Mouse (Mus musculus) gastrocnemius, adult 2 months (tissue): ENCODE measurements around the gene Arid1a. TPM values are rescaled to one million over a fixed set of nuclear protein-coding genes. Genes with fewer than 3 reads are reported as not detected.

Source experiments
- DNase-seq: peaks from one replicate; pipeline ENCODE4 v3.0.0; 2022
- H3K27ac ChIP-seq: fragments of 200-600 bp; 2 replicates; pipeline ENCODE4 v1.8.1; 2022; ENCODE audit warnings: mild to moderate bottlenecking
- H3K4me3 ChIP-seq: fragments of 200-600 bp; 2 replicates; pipeline ENCODE4 v1.8.1; 2022; ENCODE audit warnings: mild to moderate bottlenecking, moderate library complexity
- CTCF ChIP-seq: fragments of 200-600 bp; IDR thresholded peaks from 2 replicates; pipeline ENCODE4 v1.8.1; 2022; ENCODE audit warnings: antibody characterized with exemption, mild to moderate bottlenecking, moderate library complexity
- intact Hi-C: fragments of 180-260 bp; cut with DNase I; formaldehyde crosslinking; loops from one replicate; pipeline ENCODE4 v1.15.1; 2025
- total RNA-seq, 2 experiments: library from RNA; stranded (reverse); gene quantifications; 2 replicates each; pipeline ENCODE4 v1.2.3; 2021

The Arid1a gene
- total RNA-seq, 2 experiments from 2014 or later: 24.1 to 26.2 TPM

DNA sequence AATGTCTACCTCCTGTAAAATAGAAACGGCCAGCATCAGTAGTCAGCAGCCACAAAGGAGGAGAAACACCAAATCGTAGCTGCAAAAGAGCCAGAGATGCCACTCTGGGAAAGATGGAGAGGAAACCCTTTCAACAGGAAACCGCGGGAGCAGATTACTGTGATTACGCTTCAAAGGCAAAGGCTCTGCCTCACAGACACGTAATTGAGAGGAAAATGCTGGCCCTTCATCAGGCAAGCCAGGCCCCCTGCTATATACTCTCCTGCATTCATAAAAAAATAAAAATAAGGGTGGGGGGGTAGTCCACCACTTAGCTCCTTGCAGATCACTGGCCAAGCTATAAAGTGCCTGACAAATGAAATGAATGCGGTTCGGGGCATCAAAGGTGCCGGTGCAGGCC, 28.3 kb downstream of the Arid1a start:
- TF ChIP-seq CTCF: no peak
- intact Hi-C loops: loop anchor here (2.0 kb wide), 1 partner anchor 17 kb away; no protein-coding TSS in a partner anchor
- Histone ChIP-seq H3K4me3 (no peak overlapping the region), H3K27ac (peak overlapping the region; percentile 29; the same call in 1 of the 2 replicates)
- no peak for DNase-seq

DNA sequence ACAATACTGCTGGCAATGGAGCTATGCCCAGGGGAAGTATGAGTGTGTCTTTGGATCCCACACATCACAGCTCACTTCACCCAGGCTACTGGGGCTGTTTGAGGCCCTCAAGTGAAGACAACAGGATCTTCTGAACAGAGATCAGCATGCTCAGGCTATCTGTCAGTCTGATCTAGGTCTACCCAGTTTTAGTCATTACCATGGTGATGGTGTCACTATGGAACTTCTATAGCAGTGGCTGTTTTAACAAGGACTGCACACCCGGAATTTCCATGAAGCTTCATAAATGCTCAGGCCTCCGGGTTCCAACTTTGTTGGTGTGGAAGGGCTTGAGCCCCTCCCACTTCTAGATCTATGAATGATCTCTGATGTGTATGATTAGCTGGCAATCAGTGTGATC, 30.9 kb downstream of the Arid1a start:
- no peak for TF ChIP-seq CTCF
- DNase-seq: no peak
- intact Hi-C loops: no loop called here
- H3K4me3 ChIP-seq: no peak overlapping the region
- no peak overlapping the region for H3K27ac ChIP-seq

DNA sequence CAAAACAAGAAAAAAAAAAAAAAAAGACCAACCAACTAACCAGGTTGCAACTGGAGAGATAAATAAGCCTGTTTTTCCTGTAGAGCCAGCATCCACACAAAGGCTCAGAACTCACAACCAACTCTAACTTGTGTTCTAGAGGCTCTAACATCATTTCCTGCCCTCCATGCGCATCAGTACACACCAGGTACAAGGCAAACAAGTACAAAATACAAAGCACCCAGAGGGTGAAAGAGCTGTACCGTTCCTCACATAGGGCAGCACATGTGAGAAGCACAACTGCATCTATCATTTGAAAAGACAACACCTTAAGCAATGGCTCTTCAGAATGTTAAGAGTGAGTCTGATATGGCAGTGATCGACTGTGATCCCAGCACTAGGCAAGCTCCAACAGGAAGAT, 36.8 kb downstream of the Arid1a start:
- intact Hi-C loops: no loop called here
- DNase-seq: no peak
- H3K4me3 ChIP-seq: no peak overlapping the region

DNA sequence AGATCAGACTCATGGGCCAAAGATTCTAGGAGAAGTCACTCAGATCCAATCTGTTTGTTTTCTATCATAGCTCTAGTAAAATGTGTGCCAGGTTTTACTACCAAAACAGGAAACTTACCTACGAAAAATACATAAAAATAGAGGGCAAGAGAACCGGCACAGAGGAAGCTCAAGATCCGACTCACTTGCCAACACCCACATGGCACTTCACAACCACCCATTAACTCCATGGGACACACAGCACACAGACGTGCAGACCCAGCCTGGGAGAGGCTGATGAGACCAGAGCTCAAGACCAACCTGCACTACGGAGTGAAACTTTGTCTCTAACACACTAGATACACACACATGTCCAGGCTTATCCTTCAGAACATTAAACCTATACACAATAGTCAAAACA, 43.8 kb downstream of the Arid1a start:
- no peak overlapping the region for H3K27ac ChIP-seq
- no peak overlapping the region for H3K4me3 ChIP-seq
- DNase-seq: no peak
- intact Hi-C loops: no loop called here
- TF ChIP-seq CTCF: no peak

More for the DNA sequence above, 36.8 kb downstream of the Arid1a start:
- TF ChIP-seq CTCF: no peak
- H3K27ac ChIP-seq: no peak overlapping the region

DNA sequence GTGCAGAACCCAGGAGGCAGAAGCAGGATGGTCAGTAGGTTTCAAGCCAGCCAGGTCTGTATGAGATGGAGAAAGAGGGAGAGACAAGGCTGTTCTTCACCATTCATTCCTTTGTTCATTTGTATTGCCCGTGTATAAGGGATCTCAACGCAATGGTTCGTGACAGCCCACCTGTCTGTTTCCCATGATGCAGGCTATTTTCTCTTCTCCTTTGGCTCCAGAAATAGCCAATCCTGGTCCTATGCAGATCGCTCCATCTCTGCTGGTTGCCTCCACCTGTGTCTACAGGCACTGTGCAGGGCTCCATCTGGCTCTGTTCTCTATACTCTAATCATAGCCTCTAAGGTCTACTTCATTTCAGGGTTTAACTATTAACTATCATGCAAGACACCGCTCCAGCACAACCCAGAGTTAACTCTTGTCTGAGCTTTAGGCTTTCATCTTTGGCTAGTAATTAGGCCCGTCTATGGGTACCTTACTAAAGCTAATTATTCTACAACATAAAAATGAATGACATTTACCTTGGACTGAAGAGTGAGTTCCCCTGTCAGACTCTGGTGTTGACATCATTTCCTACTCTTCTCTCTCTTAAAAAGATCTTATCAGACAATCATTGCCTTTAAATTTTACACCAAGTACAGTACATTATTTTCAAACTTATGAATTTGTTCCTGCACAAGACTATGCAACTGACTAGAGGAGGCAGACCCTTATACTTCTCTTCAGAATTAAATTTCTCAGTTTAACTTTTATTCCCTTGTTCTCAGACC, 45.1 kb downstream of the Arid1a start:
- no peak for TF ChIP-seq CTCF
- Histone ChIP-seq H3K4me3 (no peak overlapping the region), H3K27ac (no peak overlapping the region)
- no peak for DNase-seq
- intact Hi-C loops: loop anchor here (2.0 kb wide), 1 partner anchor 17 kb away; no protein-coding TSS in a partner anchor

DNA sequence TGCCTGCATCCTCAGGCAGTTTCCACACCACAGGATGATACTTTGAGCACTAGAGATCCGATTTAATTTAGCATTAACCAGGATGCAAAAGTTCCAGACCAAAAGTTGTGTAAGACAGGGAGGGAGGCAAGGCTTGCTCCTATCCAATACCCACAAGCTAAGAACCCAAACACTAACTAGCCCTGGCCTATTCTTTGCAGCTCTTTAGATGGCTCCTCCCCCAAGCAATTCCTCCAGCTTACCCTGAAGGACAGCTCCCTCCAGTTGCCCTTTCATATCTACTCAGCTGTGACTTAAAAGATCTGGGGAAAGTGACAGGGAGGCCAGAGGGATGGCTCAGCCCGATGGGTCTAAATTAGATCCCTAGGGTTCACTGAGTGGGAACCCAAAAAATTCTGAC, 47.2 kb downstream of the Arid1a start:
- no peak for DNase-seq
- no peak overlapping the region for H3K27ac ChIP-seq
- intact Hi-C loops: loop anchor here (5.0 kb wide), 1 partner anchor 43 kb away; no protein-coding TSS in a partner anchor
- no peak overlapping the region for H3K4me3 ChIP-seq
- no peak for TF ChIP-seq CTCF

DNA sequence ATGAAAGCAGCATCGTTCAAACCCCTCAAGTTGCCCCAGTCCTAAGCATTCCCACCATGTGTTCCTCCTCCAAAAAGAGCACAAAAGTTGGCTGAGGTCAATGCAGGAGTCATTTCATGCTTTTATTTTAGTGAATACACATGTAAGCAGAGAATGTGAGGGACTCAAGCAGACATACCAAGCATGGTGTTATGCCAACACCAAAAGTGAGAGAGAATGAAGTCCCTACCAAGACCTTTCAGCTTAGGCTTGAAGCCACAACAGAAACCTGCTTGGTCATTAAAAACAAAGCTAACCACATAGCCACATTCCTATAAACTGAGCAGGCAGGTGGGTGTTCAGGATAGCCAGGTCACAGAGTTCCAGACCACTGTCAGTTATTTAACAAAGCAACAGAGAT, 49.1 kb downstream of the Arid1a start:
- Histone ChIP-seq H3K27ac (peak overlapping the region; percentile 83), H3K4me3 (peak overlapping the region; percentile 44)
- no peak for TF ChIP-seq CTCF
- no peak for DNase-seq
- intact Hi-C loops: loop anchor here (2.0 to 5.0 kb wide), 2 partner anchors 35 to 45 kb away; partner anchors contain the start of gene Pigv

DNA sequence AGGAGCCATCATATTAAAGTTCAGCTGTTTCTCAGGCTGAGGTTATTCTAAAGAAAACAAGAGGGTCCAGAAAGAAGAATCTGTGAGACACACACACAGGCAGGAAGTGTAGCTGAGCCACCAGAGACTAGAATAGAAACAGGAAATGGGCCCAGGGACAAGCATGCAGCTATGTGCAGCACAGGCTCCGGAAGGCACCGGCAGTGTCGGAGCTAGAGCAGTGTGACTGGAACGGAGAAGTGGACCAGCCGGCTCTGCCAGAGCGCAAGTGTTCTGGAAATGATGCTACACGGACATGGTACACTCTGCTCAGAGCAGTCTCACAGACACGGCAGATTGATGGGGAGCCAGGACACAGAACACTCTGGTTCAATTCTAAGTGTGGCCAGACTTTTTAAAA, 49.6 kb downstream of the Arid1a start:
- intact Hi-C loops: loop anchor here (2.0 to 5.0 kb wide), 2 partner anchors 34 to 45 kb away; partner anchors contain the start of gene Pigv
- Histone ChIP-seq H3K27ac (peak overlapping the region; percentile 83), H3K4me3 (peak overlapping the region; percentile 47)
- TF ChIP-seq CTCF: no peak
- DNase-seq: peak; percentile 83

DNA sequence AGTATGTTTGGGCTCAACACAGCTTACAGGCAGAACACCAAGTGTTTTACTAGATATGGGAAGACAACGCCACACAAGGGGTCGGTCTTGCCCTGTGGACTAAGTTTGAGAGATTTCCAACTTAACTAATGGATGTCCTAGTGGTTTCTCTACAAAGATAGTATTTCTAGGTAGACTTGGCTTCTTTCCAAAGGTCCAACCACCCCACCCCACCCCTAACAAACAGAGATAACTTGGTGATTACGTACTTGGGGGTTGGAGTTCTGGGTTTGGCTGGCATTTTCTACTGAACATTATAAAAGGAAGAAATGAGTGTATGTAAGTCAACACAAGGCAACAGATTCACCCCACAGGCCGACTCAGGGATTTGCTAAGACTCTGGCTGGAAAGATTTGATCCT, 51.5 kb downstream of the Arid1a start:
- Histone ChIP-seq H3K4me3 (no peak overlapping the region), H3K27ac (peak overlapping the region; percentile 83)
- TF ChIP-seq CTCF: no peak
- intact Hi-C loops: loop anchor here (5.0 kb wide), 1 partner anchor 47 kb away; no protein-coding TSS in a partner anchor
- DNase-seq: no peak

DNA sequence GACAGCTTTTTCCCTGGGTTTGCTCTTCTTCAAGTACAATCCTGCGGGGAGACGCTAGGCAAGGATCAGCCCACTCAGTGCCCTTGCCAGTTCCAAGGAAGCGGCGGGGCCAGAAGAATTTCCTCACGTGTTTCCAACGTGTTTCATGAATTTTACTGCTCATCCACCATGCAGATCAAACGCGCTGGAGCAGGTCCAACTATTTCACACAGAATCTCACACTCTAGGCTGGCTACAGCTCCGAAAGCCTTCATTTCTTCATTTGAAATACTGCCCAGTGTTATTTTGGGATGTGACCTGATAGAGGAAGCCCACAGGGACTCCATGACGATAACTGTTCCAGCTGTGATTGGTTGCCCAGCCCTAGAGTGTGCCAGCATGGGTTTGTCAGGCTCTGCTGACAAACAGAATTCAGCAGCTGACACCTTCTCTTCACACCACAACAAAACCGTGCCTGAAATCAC, 55.6 kb downstream of the Arid1a start:
- intact Hi-C loops: no loop called here
- H3K27ac ChIP-seq: peak overlapping the region; percentile 86
- H3K4me3 ChIP-seq: peak overlapping the region; percentile 28
- DNase-seq: peak; percentile 87
- TF ChIP-seq CTCF: no peak

DNA sequence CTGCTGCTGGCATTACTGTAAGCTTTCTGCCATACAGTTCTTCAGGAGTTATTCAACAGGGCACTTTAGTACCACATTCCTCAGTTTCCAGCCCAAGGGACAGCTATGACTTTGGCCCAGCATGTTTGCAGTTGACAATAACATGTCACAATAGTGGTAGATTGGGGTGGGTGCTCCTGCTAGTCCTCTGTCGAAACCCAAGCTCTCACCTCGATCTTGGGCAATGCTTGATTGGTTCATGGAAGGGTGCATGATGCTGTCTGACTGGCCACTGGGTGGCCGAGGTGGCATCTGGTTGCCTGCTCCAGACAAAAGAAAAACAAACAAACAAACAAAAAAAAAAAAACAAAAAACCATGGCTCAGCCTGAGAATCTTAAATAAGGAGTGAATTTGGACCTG, 61.2 kb downstream of the Arid1a start:
- Histone ChIP-seq H3K4me3 (no peak overlapping the region), H3K27ac (no peak overlapping the region)
- TF ChIP-seq CTCF: no peak
- DNase-seq: no peak
- intact Hi-C loops: no loop called here

DNA sequence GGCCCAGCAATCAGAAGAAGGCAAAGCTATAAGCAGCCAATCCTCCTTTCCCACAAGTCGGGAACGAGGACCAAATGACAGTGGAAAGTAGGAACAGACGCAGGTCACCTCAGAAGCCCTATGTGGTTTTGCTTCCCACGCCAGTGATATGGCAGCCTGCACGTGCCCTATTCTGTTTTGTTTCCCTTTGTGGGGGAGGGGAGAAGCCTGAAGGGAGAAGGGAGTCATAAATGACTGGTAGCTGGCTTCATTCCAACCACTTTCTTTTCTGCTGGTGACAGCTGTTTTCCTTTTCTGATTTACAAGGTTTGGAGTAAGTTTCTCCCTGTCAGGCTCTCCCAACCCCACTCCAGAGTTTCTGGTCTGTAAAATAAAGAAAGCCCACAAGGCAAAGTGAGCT, 66.3 kb downstream of the Arid1a start:
- intact Hi-C loops: no loop called here
- no peak for DNase-seq
- TF ChIP-seq CTCF: no peak
- H3K4me3 ChIP-seq: no peak overlapping the region
- H3K27ac ChIP-seq: peak overlapping the region; percentile 46; the same call in 1 of the 2 replicates

DNA sequence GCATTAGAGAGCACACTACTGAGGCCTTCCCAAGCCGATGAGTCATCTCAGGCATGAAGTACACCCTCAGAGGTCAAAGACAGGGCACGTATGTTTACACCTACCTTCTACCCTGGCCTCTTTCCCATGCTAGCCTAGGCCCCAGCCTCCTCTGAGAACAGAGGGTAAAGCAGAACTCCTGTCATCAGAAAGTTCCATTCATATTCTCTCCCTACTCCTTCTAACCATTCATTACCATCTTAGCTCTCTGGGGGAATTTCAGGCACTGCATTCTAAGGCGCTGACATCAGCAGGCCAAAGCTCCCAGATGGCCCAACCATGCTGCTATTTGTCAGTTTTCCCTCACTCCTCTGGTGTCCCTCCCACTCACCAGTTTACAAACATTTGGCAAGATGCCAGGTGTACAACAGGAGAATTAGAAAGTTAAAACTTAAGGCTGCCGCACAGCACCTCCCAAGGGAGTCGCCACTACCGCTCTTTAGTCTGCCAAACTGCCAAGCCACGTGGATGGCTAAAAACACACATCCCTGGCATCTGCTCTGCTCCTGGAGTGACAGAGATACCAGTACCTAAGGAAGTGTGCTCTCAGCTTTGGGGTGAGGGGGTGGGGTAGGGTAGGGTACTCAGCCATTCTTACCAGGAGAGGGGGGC, 68.0 kb downstream of the Arid1a start:
- TF ChIP-seq CTCF: no peak
- intact Hi-C loops: loop anchor here (5.0 kb wide), 1 partner anchor 64 kb away; no protein-coding TSS in a partner anchor
- Histone ChIP-seq H3K27ac (peak overlapping the region; percentile 68), H3K4me3 (peak overlapping the region; percentile 7)
- DNase-seq: peak; percentile 81
